Mouse (Mus musculus) kidney, embryonic 16.5 days (tissue): ENCODE data around the gene Wdr20. TPM values are rescaled to one million over a fixed set of nuclear protein-coding genes. Genes with fewer than 3 reads are reported as not detected.

Experiments used
- ATAC-seq: fragments of 200-750 bp; cut with Nextera tagmentation; 2 replicates; pipeline ENCODE4 v1.8.0; 2017; ENCODE audit warnings: moderate TSS enrichment; ENCODE audit not compliant: low FRiP score, low TSS enrichment
- H3K27ac ChIP-seq: fragments of 300-500 bp; sonication (generic); 2 replicates; pipeline ENCODE4 v1.5.1; 2014; ENCODE audit warnings: low read length
- H3K27me3 ChIP-seq: fragments of 300-500 bp; sonication (generic); 2 replicates; pipeline ENCODE4 v1.6.1; 2014; ENCODE audit warnings: low read length, control low read depth, mixed read lengths; ENCODE audit not compliant: insufficient read depth
- H3K36me3 ChIP-seq: fragments of 300-500 bp; sonication (generic); 2 replicates; pipeline ENCODE4 v1.6.1; 2014; ENCODE audit warnings: low read length, control low read depth, mixed read lengths; ENCODE audit not compliant: insufficient read depth
- H3K4me1 ChIP-seq: fragments of 300-500 bp; sonication (generic); 2 replicates; pipeline ENCODE4 v1.6.1; 2014; ENCODE audit warnings: low read length, control low read depth, mixed read lengths; ENCODE audit not compliant: insufficient read depth
- H3K4me2 ChIP-seq: fragments of 300-500 bp; sonication (generic); replicated peaks from 2 replicates; pipeline ENCODE4 v1.6.1; 2014; ENCODE audit warnings: low read depth, low read length
- H3K4me3 ChIP-seq: fragments of 300-500 bp; sonication (generic); 2 replicates; pipeline ENCODE4 v1.5.1; 2014; ENCODE audit warnings: mild to moderate bottlenecking, low read length
- H3K9ac ChIP-seq: fragments of 300-500 bp; sonication (generic); replicated peaks from 2 replicates; pipeline ENCODE4 v1.6.1; 2014; ENCODE audit warnings: low read length
- H3K9me3 ChIP-seq: fragments of 300-500 bp; sonication (generic); 2 replicates; pipeline ENCODE4 v1.6.1; 2016; ENCODE audit warnings: low read length, control low read depth
- WGBS: fragments of 180-500 bp; shearing (Covaris S2); extraction: QIAGEN DNeasy Blood & Tissue Kit; methylation state at CpG from one replicate; pipeline ENCODE4 v1.1.7; 2014; 5-methylcytosine and 5-hydroxymethylcytosine counted together
- polyA plus RNA-seq: library from polyadenylated mRNA; unstranded; fragments of >200 nt; fragmentation: Nextera tagmentation; extraction: Ambion mirVana; gene quantifications from 2 replicates; pipeline ENCODE4 v1.2.1, GENCODE M21; 2015

Gene Wdr20
- polyA plus RNA-seq, 1 experiment from 2014 or later, result 24.8 TPM

- Histone ChIP-seq H3K4me1 (peaks cover 14% of the 10 kb centered on the region), H3K9ac (peak overlapping the region; percentile 59), H3K4me3 (peak overlapping the region; percentile 65), H3K4me2 (peak overlapping the region; percentile 84), H3K36me3 (no peaks in the 10 kb centered on the region), H3K27ac (no peak overlapping the region), H3K9me3 (no peaks in the 10 kb centered on the region), H3K27me3 (no peaks in the 10 kb centered on the region)
- WGBS, result 21% methylated on average over 32 of the region's 32 CpGs
- ATAC-seq, result no peak
These were observed 105.7 kb downstream of the Wdr20 start for GRCm38 (mm10) chr12:110843194-110844048.

GRCm38 (mm10) chr12:110844227-110845130 lies 106.7 kb downstream of the Wdr20 start:
- no peaks in the 10 kb centered on the region for H3K27me3 ChIP-seq
- peak overlapping the region; percentile 81 for H3K27ac ChIP-seq
- ATAC-seq, result peak; percentile 13
- under 1% methylated on average over 42 of the region's 42 CpGs for WGBS
- peak overlapping the region; percentile 65 for H3K4me3 ChIP-seq
- H3K4me2 ChIP-seq, result peak overlapping the region; percentile 84
- H3K9me3 ChIP-seq, result no peaks in the 10 kb centered on the region
- peak overlapping the region; percentile 59 for H3K9ac ChIP-seq
- H3K4me1 ChIP-seq, result peaks cover 14% of the 10 kb centered on the region
- H3K36me3 ChIP-seq, result no peaks in the 10 kb centered on the region

DNA sequence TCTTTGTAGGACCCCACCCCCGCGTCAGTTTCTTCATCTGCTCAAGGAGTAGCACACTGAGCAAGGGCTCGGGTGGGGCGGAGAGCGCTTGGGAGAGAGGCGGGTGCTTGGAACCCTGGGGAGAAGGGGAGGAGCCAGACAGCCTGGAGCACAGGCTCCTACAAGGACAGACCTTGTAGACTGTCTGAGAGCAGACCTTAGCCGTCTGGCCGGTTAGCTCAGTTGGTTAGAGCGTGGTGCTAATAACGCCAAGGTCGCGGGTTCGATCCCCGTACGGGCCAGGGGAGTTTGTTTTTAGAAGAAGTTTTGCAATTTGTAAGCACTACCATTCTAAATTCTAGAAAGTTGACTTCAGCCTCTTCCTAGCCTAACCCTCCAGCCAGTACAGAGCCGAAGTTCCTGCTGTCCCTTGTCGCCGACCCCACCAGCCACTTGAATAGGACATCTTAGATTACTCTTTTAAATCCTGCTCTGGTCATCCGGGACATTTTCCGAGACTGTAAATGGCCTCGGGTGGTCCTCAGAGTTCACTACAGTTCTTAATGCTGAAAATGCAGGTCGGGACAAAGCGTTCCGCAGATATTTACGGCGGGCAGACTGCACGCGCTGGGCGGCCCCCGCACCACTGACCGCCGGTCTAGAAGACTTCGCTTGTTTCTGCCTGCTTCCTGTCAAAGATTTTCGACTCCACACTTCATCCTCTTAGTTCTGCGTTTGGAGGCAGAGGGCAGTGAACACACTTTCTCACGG lies 107.6 kb downstream of the Wdr20 start:
- ATAC-seq, result peak; percentile 95
- under 1% methylated on average over 36 of the region's 36 CpGs for WGBS
- peak overlapping the region; percentile 65 for H3K4me3 ChIP-seq

DNA sequence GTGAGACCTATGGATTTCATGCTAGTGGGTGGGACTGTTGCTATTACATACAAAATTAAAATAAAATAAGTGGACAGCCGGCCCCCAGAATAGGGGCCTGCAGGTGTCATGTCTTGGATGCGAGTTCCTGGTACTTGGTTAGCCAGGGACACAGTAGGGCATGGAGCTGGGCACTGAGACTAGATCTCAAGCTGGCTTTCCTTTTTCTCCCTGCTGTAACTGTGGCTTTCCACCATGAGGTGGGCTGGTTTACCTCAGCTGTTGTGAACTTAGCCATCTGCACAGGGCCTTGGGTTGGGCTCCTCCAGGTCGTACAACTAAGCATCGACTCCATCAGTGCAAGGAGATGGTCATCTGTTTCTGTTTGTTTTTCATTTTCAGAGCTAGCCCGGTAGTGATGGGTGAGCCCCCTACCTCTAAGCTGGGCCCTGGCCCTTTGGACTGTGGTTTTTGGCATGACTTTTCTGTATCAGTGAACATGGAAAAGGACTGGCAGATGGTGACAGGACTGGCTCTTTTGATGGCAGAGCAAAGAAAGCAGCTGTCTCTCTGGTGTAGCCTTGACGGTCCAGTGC lies 108.5 kb downstream of the Wdr20 start:
- peaks cover 14% of the 10 kb centered on the region for H3K4me1 ChIP-seq
- no peak for ATAC-seq
- peak overlapping the region; percentile 84 for H3K4me2 ChIP-seq
- H3K9ac ChIP-seq, result peak overlapping the region; percentile 72
- peak overlapping the region; percentile 65 for H3K4me3 ChIP-seq
- no peak overlapping the region for H3K27ac ChIP-seq
- no peaks in the 10 kb centered on the region for H3K36me3 ChIP-seq
- H3K9me3 ChIP-seq, result no peaks in the 10 kb centered on the region
- H3K27me3 ChIP-seq, result no peaks in the 10 kb centered on the region
- WGBS, result 67% methylated on average over 6 of the region's 6 CpGs

More for the DNA sequence above, 107.6 kb downstream of the Wdr20 start:
- peaks cover 7% of the 10 kb centered on the region; the same call in 1 of the 2 replicates for H3K4me1 ChIP-seq
- H3K4me2 ChIP-seq, result peak overlapping the region; percentile 84
- peak overlapping the region; percentile 87 for H3K27ac ChIP-seq
- H3K9ac ChIP-seq, result peak overlapping the region; percentile 72
- no peaks in the 10 kb centered on the region for H3K36me3 ChIP-seq
- H3K27me3 ChIP-seq, result no peaks in the 10 kb centered on the region
- no peaks in the 10 kb centered on the region for H3K9me3 ChIP-seq

DNA sequence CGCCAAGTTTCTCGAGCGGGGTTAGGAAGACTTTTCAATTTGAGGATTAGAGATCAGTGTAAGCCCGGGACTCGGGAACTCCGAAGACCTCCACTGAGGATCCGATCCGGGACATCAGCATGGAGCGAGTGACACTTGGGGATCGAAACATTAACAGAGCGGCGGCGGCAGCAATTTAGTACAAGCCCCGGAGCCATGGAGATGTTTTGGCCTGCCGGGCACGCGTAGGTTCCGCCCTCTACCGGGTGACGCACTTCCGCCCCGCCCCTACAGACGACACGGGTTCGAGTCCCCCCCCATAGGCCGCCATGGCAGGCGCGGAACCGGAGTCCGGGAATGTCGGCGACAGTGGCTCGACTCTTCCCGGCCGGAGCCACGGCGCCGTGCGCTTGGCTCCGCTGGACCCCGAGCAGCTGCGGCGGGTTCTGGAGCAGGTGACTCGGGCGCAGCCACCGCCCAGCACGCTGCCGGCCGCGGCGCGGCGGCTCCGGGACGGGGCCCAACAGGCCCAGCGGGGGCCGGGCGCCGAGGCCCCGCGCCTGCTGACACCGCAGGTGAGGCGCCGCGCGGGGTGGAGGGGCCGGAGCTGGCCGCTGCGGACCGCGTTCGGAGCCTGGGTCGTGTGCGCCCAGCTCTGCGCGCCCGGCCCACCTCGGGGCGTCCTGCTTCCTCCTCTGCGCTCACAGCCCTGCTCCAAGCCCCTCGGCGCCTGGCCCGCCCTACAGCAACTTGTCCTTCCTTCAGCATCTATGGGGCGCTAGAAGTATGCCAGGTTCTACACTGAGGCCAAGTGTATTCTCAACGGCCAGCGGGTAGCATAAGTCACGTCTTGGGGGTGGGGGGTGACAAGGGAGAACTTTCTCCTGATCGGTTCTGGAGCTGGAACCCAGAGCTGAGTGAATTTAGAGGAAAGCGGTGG lies 112.5 kb downstream of the Wdr20 start, which contains the start of gene Zfp839:
Gene Zfp839 (plus strand): TSS at position 244 of the 919 bp plus-strand sequence.
- H3K4me1 ChIP-seq, result peaks cover 18% of the 10 kb centered on the region
- WGBS, result under 1% methylated on average over 84 of the region's 89 CpGs
- H3K4me3 ChIP-seq, result peak within 1 kb of the TSS; percentile 79
- no peaks in the 10 kb centered on the region for H3K9me3 ChIP-seq
- peaks cover 3% of the 10 kb centered on the region for H3K36me3 ChIP-seq
- peak within 1 kb of the TSS; percentile 89 for H3K9ac ChIP-seq
- H3K4me2 ChIP-seq, result peak within 1 kb of the TSS; percentile 78
- no peaks in the 10 kb centered on the region for H3K27me3 ChIP-seq
- H3K27ac ChIP-seq, result peak within 1 kb of the TSS; percentile 79
- peak; percentile 79 for ATAC-seq

- 8% methylated on average over 9 of the region's 9 CpGs for WGBS
- Histone ChIP-seq H3K9ac (peak overlapping the region; percentile 89), H3K36me3 (peaks cover 8% of the 10 kb centered on the region), H3K9me3 (no peaks in the 10 kb centered on the region), H3K4me3 (peak overlapping the region; percentile 79), H3K27me3 (no peaks in the 10 kb centered on the region), H3K4me1 (peaks cover 18% of the 10 kb centered on the region), H3K27ac (peak overlapping the region; percentile 79), H3K4me2 (peak overlapping the region; percentile 78)
- peak; percentile 10; the same call in 1 of the 2 replicates for ATAC-seq
These were observed 113.1 kb downstream of the Wdr20 start for GRCm38 (mm10) chr12:110850929-110851256.

GRCm38 (mm10) chr12:110851414-110851813 lies 113.7 kb downstream of the Wdr20 start:
- no peaks in the 10 kb centered on the region for H3K9me3 ChIP-seq
- H3K9ac ChIP-seq, result peak overlapping the region; percentile 89; the same call in 1 of the 2 replicates
- no peak for ATAC-seq
- WGBS, result 79% methylated on average over 12 of the region's 12 CpGs
- H3K36me3 ChIP-seq, result peaks cover 13% of the 10 kb centered on the region
- H3K4me1 ChIP-seq, result peaks cover 13% of the 10 kb centered on the region
- H3K27me3 ChIP-seq, result no peaks in the 10 kb centered on the region
- peak overlapping the region; percentile 78 for H3K4me2 ChIP-seq
- H3K4me3 ChIP-seq, result peak overlapping the region; percentile 79
- H3K27ac ChIP-seq, result no peak overlapping the region

DNA sequence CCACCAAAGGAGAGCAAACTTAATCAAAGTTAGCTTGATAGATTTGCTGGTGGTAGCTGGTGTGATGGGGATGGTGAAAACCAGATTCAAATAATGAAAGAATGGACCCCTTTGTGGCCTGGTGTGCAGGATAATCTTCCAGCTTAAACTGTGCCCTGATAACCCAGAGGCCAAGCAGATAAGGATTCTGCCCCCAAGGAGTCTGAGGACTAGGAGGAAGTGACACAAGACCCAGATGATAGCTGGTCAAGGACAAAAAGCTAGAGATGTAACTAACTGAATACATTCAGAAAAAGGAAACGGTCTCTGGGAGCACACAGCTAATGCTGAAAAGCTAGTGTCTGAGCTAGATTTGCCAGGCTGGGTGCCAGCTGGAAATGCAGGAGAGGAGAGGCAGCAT lies 114.2 kb downstream of the Wdr20 start:
- WGBS, result 92% methylated on average over 1 of the region's 1 CpGs
- no peak overlapping the region for H3K4me2 ChIP-seq
- peaks cover 13% of the 10 kb centered on the region for H3K36me3 ChIP-seq
- no peak for ATAC-seq
- no peak overlapping the region for H3K27ac ChIP-seq
- H3K9ac ChIP-seq, result no peak overlapping the region
- H3K4me1 ChIP-seq, result peaks cover 12% of the 10 kb centered on the region
- no peaks in the 10 kb centered on the region for H3K9me3 ChIP-seq
- no peaks in the 10 kb centered on the region for H3K27me3 ChIP-seq
- H3K4me3 ChIP-seq, result no peak overlapping the region
